Mouse (Mus musculus): Measurements from ENCODE around the gene Epm2aip1.

Gene Epm2aip1

DNA sequence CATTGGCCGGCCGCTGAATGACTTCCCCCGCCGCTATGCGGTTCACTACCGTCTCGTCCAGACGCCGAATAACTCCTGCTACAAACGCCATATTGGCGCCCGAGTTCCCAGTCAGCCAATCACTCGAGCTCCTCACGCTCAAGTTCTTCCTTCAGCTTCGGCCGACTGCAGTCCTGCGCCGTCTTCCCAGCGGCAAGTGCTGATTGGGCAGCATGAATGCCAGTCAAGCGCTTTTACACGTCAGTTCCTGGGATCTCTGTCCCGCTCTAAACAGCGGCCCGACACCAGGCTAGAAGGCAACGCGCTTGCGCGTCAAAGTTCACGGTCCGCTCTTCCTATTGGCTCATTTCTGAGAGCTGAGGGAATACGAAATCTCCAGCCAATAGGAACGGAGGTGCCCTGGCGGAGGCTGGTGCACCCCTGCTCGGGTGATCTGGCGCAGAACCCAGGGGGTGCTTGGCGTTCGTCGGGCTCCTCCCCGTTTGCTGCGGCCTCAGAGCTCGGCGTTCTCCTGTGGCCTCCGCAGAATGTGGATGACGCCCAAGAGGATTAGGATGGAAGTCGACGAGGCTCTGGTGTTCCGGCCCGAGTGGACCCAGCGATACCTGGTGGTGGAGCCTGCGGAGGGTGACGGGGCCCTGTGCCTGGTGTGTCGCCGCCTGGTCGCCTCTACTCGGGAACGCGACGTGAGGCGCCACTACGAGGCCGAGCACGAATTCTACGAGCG is at the start of gene Epm2aip1, which contains the start of gene Mlh1:
Gene Epm2aip1 (plus strand): TSS at position 496 of the 727 bp plus-strand sequence.
Gene Mlh1 (minus strand): TSS at position 358 of the 727 bp plus-strand sequence.
- peak; percentile 100 for DNase-seq (ENCODE audit: low read depth, low spot score)

DNA sequence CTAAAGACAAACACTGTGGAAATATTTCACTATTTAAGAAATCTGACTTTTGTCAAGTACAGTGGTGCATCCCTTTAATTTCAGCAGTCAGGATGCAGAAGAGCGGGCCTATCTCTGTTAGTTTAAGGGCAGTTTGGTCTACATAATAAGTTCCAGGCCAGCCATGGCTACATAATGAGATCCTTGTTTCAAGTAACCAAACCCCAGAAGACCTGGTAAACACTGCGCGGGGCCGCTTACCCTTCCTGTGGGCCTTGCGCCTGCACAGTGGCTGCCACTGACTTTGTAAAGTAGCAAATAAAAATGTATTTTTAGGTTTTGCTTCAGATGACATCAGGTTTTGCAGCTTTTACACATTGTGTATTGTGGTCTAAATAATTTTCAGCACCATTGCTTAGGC is 48.3 kb upstream of the Epm2aip1 start:
- DNase-seq (ENCODE audit: low read depth, low spot score), result no peak

DNA sequence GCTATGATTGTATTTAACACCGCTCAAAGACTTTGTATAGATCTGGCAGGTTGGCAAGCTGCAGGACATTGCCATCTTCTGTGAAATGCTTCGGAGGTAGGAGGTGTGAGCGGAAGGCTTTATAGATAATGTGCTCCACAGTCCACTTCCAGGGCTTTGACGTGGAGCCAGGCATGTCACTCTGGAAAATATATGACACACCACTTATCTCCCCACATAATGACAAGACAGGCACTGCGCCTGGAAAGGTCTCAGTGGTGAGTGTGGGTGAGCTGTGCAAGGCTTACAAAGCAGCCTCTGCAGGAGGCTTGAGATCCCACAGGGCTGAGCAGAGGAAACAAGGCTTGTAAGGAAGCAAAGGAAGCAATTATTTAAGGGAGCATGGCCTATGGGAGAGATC is 43.3 kb upstream of the Epm2aip1 start:
- DNase-seq (ENCODE audit: low read depth, low spot score), result peak; percentile 54

DNA sequence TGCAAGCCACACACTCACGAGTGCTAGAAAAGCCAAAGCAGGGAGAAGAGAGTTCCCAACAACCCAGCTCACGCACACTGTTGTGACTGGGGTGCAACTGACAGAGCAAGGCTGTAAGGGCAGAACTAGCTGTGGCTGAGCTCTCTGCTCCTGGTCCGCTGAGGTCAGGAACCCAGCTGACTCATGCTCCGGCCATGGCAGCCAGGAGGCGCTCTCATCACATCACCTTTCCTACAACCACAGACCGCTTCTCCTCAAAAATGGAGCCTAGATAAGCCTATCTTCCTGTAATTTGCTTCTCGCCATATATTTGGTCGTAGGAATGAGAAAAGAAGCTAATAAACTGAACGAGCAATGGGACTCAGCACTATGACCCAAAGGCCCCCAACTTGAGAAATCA is 37.0 kb upstream of the Epm2aip1 start:
- DNase-seq (ENCODE audit: low read depth, low spot score), result no peak

DNA sequence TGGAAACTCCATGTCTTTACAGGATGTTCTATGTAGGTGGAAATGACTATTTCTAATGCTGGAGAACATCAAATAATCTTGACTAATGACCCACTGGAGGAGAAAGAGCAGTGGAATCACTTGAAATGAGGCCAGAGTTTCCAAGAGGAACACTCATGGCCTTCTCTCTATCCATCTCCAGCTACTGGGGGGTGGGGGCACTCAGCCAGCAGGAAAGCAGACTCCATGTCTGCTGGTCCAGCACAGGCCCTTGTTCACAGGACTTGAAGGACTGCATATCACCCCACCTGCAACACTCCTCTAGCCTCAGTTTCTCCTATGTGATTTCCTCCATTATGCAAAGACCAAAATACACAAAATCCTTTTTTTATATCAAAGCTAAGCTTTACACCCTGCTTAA is 34.0 kb upstream of the Epm2aip1 start:
- DNase-seq (ENCODE audit: low read depth, low spot score), result no peak

DNA sequence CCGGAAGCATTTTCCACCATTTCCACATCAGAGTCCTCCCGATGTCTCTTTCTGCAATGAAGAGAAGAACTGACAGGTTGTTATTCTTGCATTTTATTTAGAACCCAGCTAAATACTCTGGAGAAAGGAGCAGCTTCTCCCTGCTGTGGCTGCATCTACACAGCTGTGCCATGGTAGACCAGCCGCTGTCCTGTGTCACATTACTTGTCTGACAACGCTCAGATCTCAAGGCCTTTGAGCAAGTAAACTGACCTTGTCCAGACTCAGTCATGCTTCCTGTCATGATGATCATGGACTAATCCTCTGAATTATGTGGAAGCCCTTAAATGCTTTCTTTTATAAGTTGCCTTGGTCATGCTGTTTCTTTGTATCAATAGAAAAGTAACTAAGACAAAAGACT is 31.9 kb upstream of the Epm2aip1 start:
- DNase-seq (ENCODE audit: low read depth, low spot score), result no peak

DNA sequence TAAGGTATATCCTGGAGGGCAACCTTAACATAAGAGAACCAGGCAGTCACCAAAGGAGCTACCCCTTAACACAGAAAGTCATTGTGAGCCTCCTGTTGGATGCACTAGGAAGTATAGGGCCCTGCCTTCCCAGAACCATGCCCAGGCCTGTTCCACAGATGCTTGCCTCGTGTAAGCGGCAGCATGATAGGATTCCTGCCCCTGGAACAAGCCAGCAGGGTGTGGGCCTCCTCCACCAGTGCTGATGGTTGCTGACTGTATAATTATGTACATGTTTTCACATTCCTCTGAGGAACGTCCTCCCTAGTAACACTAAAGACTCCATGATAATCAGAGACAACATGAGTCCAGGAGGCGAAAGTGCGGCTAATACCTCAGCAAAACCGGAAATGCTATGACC is 28.3 kb upstream of the Epm2aip1 start:
- DNase-seq (ENCODE audit: low read depth, low spot score), result no peak

DNA sequence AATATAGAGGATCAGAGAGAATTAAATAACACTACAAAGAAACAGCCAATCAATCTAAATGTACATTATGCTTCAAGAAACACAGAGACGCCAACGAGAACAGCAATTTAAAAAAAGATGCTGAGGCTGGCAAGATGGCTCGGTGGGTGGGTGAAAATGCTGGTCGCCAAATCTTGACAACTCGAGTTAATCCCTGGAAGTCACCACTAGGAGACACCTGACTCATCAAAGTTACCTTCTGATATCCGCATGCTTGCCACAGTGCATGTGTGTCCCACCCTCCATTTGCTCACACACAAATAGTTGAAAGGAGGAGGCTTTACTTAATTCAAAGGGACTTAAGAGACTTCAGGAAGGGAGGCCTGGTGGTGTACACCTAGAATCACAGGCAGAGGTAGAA is 26.2 kb upstream of the Epm2aip1 start:
- peak; percentile 59 for DNase-seq (ENCODE audit: low read depth, low spot score)

DNA sequence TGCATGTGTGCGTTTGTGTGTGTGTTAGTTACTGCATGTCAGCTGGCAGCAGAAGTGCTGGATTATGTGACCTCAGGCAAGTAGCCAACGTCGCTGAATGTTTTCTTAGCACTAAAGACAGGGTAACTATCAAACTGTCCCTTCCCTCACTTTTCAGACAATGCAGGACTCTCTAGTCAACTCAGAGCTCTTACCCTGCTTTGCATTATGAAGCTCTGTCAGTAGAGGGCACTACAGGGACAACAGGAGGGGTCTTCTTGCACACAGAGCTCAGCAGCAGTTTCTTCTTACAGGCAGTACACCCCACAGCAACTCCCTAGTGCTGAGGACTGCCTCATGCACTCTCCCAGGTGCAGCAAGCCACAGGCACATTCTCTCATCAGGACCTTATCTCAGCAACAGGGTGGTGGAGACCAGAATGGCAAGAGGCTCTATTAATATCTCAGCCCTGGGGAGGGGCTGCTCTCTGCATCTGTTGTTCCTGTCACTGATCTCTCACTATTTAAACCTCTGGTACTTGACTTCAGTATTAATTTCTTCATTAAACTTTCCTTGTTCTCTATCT is 24.0 kb upstream of the Epm2aip1 start:
- DNase-seq (ENCODE audit: low read depth, low spot score), result peak; percentile 61

DNA sequence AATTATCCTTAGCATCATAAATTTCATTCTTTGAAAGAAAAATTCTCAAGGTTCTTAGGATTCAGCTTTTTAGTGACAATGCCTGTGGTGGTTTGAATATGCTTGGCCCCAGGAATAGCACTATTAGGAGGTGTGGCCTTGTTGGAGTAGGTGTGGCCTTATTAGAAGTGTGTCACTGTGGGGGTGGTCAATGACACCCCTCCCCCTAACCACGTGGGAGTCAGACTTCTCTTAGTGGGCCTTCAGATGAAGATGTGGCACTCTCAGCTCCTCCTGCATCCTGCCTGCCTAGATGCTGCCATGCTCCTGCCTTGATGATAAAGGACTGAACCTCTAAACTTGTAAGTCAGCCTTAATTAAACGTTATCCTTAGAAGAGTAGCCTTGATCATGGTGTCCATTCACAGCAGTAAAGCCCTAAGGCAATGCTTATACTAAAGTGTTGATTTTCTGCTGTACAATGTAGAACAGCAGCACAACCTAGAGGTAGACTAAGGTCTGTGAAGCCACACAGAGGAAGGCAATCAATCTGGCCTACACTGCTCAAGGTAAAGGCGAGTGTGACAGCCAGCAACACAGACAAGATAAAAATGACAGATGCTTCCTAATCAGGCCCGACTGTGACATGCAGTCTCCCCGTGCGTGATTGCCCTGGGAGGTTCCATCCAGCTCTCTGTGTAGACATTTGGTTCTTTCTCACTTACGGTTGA is 19.4 kb upstream of the Epm2aip1 start:
- DNase-seq (ENCODE audit: low read depth, low spot score), result no peak

DNA sequence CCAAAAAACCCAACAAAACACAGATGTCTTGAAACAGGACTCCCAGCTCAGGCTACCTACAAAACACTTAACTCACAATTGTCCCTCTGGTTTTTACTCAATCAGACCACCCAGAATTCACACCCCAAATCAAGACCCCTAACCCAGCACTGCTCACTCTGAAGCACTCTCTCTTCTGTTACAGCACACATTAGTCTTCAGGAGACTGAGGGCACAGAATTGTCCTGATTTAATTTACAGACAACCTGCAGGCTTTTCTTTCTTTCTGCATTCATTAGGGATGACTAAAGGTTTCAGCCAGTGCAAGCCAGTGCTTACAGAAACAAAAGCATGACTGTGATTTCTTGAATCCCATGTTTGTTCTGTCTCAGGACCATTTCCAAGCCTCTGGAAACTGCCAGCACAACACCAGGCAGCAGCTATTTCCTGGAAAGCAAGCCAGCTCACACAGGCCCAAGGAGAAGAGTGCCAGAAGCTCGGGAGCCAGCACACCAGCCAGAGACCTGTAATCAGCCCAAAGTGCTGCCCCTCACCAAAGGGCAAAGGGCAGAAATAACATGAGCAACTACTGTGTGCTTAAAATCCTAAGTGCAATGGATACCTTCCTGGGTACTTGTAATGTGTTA is 11.3 kb upstream of the Epm2aip1 start:
- DNase-seq (ENCODE audit: low read depth, low spot score), result peak; percentile 83

DNA sequence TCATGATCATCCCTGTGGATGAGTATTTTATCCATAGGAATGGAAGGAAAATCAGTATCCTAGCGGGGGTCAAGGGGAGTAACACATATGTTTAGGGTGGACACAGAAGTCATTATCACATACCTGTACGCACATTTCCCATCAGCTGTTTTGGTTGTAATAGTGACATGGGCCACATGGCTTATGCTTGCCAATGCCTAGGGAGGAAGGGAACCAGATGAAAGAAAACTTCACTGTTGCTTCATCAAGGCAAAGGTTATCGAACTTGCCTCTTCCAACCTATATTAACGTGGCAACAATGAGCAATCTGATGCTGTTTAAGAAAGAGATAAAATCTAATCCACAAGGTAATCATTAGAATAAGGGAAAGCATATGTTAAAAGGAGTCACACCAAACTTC is 10.4 kb upstream of the Epm2aip1 start:
- DNase-seq (ENCODE audit: low read depth, low spot score), result no peak

DNA sequence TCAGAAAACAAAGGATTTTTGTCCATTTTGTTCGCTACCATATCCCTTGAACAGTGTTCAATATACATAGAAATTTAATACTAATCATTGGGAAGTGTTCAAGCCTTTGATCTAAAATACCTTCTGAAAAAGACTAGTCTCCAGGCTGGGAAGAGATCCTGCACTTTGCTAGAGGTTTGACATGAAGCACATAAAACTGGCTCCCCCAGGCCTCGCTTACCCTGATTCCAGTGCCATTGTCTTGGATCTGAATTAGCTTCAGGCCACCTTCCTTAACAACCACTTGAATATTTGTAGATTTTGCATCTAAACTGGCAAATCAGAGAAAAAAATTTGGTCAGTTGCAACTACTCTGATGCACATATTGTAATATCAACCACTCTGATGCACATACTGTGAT is 3.7 kb upstream of the Epm2aip1 start:
- no peak for DNase-seq (ENCODE audit: low read depth, low spot score)

DNA sequence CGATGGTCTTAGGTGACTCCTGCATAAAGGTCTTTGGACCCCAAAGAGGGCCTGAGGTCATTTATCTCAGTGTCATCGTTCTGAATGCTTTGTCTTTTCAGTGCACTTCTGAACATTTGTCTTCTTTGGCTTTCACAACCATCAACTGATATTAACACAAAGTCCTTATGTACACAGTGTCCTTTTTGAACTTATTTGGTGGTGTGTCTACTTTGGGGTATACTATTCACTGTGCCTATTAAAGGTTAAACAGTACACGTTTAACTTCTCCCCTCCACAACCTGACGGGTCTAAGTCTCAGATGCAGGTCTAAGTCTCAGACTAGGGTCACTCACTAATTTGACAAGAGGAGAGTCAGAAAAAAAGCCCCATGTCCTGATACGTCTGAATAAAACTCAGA is 1.1 kb upstream of the Epm2aip1 start:
- DNase-seq (ENCODE audit: low read depth, low spot score), result no peak

DNA sequence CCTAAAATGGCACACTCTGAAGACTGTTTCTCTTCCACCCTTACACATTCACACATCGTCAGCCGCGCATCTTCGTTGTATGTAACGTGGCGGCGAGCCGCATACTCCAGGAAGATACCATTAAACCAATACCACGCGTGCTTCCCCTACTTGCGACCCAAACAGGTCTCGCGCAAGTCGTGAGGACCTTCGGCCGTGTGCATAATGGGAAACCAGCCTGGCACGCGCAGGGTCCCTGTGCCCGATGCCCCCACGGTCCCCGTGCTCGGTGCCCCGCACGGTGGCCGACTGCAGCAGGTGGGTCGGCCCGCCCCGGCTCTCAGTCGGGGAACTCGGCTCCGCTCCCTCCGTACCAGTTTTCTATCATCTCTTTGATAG is 684 bp upstream of the Epm2aip1 start:
- DNase-seq (ENCODE audit: low read depth, low spot score), result peak; percentile 81

DNA sequence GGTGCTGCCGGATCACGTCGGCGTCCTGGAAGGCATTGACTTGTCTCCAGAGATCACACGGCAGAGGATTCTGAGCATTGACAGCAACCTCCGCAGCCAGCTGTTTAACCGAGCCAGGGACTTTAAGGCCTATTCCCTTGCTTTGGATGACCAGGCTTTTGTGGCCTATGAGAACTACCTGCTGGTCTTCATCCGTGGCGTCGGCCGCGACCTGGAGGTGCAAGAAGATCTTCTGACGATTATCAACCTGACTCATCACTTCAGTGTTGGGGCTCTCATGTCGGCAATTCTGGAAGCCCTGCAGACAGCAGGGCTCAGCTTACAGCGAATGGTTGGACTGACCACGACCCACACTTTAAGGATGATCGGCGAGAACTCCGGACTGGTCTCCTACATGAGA is 627 bp downstream of the Epm2aip1 start:
- no peak for DNase-seq (ENCODE audit: low read depth, low spot score)

DNA sequence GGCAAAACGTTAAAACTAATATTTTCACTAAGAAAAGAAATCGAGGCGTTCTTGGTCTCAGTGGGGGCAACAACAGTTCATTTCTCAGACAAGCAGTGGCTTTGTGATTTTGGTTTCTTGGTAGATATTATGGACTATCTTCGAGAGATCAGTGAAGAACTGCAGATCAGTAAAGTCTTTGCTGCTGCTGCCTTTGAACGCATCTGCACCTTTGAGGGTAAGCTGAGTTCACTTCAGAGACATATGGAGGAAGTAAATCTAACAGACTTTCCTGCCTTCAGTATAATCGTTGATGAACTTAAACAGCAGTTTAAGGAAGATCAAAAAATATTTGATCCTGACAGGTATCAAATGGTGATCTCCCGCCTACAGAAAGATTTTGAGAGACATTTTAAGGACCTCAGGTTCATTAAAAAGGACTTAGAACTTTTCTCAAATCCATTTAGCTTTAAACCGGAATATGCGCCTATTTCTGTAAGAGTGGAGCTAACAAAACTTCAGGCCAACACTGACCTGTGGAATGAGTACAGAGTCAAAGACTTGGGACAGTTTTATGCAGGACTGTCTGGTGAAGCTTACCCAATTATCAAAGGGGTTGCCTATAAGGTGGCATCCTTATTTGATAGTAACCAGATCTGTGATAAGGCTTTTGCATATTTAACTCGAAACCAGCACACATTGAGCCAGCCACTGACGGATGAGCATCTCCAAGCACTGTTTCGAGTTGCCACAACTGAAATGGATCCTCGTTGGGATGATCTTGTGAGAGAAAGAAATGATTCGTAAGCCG is 1.5 kb downstream of the Epm2aip1 start:
- DNase-seq (ENCODE audit: low read depth, low spot score), result no peak

DNA sequence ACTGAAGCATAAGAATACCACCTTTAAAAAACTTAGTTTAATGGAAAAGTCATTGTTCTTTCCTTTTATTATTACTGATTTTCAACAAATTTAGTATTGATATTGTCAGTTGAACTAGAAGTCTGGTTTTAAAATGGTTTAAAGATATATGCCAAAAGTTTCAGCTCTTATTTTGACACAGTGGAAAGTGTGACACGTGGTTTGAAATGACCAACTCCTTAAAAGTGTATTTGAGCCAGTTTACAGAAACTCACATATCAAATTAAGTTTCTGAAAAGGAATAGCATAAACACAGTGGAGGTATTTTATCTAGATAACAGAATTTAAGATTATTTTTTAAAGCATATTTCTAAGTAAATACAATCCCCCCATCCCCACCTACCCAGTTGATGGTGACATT is 2.2 kb downstream of the Epm2aip1 start:
- no peak for DNase-seq (ENCODE audit: low read depth, low spot score)

DNA sequence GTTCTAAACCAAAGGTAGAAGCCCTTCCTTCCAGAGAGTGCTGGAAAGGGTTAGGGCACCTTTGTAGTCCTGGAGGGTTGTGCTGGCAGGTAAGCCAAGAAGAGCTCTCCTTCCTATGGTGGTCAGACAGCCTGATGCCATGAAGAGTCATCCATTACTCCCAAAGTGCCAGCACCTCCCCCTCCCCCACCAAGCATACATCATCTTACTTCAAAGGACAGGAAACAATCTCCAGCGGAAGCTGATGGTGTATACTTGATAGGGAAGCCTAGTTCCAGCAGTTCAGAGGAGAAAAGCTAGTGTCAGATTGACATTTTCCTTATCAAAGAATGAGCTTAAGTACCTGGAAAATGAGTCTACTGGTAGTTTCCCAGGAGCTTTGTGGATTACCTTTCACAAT is 3.4 kb downstream of the Epm2aip1 start:
- no peak for DNase-seq (ENCODE audit: low read depth, low spot score)

DNA sequence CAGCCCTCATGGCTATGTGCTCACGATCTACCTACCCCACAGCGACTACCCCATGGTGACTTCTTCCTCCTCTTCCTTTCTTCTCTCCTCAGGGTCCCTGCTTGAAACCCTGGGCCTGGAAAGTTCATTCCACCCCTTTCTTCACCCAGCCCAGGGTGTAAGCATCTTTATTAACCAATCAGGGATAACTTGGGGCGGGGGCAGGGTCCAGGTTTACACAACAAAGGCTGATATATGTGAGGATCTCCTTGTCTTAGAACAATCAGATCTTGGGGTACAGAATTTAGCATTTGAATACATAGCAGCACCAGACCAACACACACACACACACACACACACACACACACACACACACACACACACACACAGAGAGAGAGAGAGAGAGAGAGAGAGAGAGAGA is 13.3 kb downstream of the Epm2aip1 start:
- DNase-seq (ENCODE audit: low read depth, low spot score), result no peak

DNA sequence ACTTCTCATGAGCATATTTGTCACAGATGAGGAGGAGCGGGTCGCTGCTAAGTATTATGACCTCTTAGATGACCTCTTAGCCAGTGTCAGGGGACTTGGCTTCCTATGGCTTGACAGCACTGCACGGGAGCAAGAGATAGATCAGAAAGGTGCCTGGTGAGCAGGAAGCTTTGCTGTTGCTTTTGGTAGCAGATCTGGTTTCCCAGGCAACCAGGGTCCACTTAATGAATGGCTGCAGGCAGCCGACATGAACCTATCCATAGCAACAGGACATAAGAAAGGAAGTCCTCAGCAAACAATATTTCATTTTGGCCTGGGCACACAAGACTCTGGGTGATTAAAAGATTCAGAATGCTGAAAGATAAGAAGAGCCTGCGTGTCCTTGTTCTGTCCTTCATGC is 13.9 kb downstream of the Epm2aip1 start:
- DNase-seq (ENCODE audit: low read depth, low spot score), result peak; percentile 60

DNA sequence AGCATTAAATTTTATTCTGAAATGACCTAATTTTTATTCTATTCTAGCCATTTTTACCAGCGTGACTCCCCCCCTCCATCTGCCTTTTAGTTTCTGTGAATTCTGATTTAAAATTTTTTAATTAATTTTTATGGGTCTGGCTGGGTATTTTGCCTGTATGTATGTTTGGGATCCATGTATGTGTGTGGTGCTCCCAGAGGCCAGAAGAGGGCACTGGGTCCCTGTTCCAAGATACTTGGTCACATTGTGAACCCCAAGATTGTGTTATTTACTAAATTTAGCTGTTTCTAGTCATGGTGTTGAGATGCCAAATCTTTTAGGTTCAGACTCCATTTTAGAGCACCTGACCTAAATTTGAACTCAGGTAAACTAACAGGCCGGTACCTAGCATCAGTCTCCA is 14.7 kb downstream of the Epm2aip1 start:
- DNase-seq (ENCODE audit: low read depth, low spot score), result no peak

Data from brain, adult 2 months (tissue).